Mouse (Mus musculus): ENCODE data around the gene Pphln1. TPM values are rescaled to one million over a fixed set of nuclear protein-coding genes. Genes with fewer than 3 reads are reported as not detected.
"Not testable (repeated sequence)": the region's sequence is repeated elsewhere in the genome, so short reads cannot be mapped to it uniquely, and the experiment has no call there.

Gene Pphln1
- 22.3 and 25.9 TPM in 2 replicates for polyA plus RNA-seq (2015; fragmentation: Nextera tagmentation; extraction: Ambion mirVana)

DNA sequence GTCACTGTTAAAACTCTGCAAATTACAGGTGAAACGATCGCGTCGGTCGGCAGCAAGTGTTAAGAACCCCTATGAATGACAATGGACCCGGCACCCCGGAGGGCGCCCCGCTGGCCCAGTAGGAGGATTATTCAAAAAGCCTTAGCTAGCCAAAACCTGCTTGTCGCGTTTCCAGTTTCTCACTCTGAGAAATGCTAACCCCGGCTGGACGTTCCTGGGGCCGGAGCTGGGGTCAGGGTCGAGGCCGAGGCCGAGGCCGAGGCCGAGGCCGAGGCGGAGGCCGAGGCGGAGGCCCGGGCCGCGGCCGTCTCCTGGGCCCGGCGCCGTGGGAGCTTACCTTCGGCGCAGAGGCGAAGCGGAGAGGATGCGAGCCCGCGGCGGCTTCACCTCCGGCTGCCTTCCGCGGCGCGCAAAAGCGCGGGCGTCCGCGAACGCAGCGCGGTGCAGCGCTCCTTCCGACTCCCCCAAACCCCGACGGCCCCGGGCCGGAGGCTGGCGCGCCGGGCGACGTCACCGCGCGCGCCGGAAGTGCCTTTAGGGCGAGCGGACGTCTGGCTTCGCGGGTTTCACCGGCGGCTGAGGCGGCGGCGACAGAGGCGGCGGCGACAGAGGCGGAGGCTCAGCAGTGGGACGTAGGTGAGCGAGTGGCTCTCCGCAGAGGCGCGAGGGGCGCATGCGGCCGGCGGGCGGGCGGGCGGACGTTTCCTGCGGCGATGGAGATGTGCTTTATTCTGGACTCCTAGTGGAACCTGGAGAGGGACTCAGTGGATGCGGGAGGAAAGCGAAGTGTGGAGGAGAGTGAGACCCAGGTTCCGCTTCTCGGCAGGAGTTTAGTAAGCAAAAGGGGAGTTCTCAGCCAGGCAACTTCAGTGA, at the start of gene Pphln1, which contains the start of gene Zcrb1:
Gene Pphln1 (plus strand): TSS at position 525 of the 873 bp plus-strand sequence.
Gene Zcrb1 (minus strand): TSS at position 509 of the 873 bp plus-strand sequence.
- WGBS, result under 1% methylated on average over 76 of the region's 100 CpGs
- TF ChIP-seq EP300 (IDR thresholded peaks at IDR 0.05) (no peak), CTCF (IDR thresholded peaks at IDR 0.05) (peak; percentile 5; the same call in 1 of the 2 replicates)
- H3K4me2 ChIP-seq (replicated peaks; ENCODE audit: low read depth, low read length), result peak within 1 kb of the TSS; percentile 70
- H3K4me1 ChIP-seq (ENCODE audit: insufficient read depth, low read depth, low read length), result peaks cover 3% of the 10 kb centered on the region; the same call in 1 of the 2 replicates
- peak within 1 kb of the TSS; percentile 88 for H3K27ac ChIP-seq (ENCODE audit: low read length)
- ATAC-seq (peak; percentile 97), DNase-seq (ENCODE audit: low spot score) (peak; percentile 91)
- H3K36me3 ChIP-seq (ENCODE audit: insufficient read depth, low read length), result 0 out of 2 replicates have a peak, but pooled peaks cover 7% of the 10 kb centered on the region
- H3K9me3 ChIP-seq (ENCODE audit: low read length), result no peaks in the 10 kb centered on the region
- no peaks in the 10 kb centered on the region for H3K27me3 ChIP-seq (replicated peaks; ENCODE audit: insufficient read depth, low read length)
- H3K9ac ChIP-seq (replicated peaks; ENCODE audit: low read depth), result peak within 1 kb of the TSS; percentile 98
- H3K4me3 ChIP-seq (ENCODE audit: low read depth, low read length), result peak within 1 kb of the TSS; percentile 97

DNA sequence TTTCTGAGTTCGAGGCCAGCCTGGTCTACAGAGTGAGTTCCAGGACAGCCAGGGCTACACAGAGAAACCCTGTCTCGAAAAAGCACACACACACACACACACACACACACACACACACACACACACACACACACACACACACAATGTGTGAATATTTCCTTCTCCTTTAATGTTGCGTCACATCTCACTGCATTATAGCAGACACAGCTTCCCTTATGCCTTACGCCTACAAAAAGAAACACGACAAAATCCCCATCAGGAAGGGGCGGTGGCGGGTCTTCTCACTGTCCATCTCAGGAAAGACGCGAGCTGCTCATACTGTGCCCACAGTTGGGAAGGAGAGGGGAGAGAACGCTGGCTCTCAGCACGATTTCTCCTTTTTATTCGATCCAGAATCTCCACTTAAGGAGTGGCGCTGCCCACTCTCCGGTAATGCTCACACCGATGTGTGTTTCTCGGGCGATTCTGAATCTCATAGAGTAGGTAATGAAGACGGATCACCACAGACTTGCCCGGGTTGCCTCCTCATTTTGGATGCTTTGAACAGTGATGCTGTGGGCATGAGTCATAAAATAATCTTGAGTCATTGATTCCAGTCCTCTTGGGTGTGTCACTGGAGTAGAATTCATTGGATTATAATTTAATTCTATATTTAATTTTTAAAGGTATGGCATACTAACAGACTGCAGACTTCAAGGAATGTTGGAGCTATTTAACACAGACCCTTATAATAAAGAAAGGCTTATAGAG, 39.6 kb upstream of the Pphln1 start:
- H3K4me1 ChIP-seq (ENCODE audit: insufficient read depth, low read depth, low read length), result no peaks in the 10 kb centered on the region
- no peak for ATAC-seq

DNA sequence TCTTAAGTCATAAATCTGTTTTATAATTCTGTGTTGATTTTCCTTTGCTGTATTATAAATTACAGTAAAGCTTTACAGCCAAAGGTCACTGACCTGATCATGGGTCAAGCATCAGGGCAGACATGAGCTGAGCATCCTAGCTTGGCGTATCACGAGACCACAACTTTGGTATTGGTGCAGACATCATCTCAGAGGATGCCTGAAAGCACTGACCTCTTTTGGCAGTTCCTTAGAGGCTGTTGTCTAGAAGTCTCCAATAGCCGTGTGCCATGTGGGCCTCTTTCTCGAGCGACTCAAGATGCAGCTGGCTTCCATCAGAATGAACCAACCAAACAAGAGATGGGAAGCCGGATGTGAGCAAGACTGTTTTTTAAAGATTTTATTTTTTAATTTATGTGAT, 32.6 kb upstream of the Pphln1 start:
- no peak overlapping the region for H3K27ac ChIP-seq (ENCODE audit: low read length)
- H3K36me3 ChIP-seq (ENCODE audit: insufficient read depth, low read length), result no peaks in the 10 kb centered on the region
- H3K27me3 ChIP-seq (replicated peaks; ENCODE audit: insufficient read depth, low read length), result no peaks in the 10 kb centered on the region
- no peak for ATAC-seq
- H3K4me2 ChIP-seq (replicated peaks; ENCODE audit: low read depth, low read length), result no peak overlapping the region
- H3K4me1 ChIP-seq (ENCODE audit: insufficient read depth, low read depth, low read length), result no peaks in the 10 kb centered on the region
- H3K4me3 ChIP-seq (ENCODE audit: low read depth, low read length), result no peak overlapping the region
- TF ChIP-seq CTCF (IDR thresholded peaks at IDR 0.05) (no peak), EP300 (IDR thresholded peaks at IDR 0.05) (no peak)
- H3K9me3 ChIP-seq (ENCODE audit: low read length), result no peaks in the 10 kb centered on the region
- DNase-seq (ENCODE audit: low spot score), result no peak
- WGBS, result 71% methylated on average over 6 of the region's 6 CpGs
- H3K9ac ChIP-seq (replicated peaks; ENCODE audit: low read depth), result no peak overlapping the region

More for the DNA sequence above, 39.6 kb upstream of the Pphln1 start:
- no peak overlapping the region for H3K4me3 ChIP-seq (ENCODE audit: low read depth, low read length)
- WGBS, result 85% methylated on average over 19 of the region's 19 CpGs
- no peak for DNase-seq (ENCODE audit: low spot score)
- no peak overlapping the region for H3K27ac ChIP-seq (ENCODE audit: low read length)
- H3K9ac ChIP-seq (replicated peaks; ENCODE audit: low read depth), result no peak overlapping the region
- no peak overlapping the region for H3K4me2 ChIP-seq (replicated peaks; ENCODE audit: low read depth, low read length)
- no peaks in the 10 kb centered on the region for H3K27me3 ChIP-seq (replicated peaks; ENCODE audit: insufficient read depth, low read length)
- H3K9me3 ChIP-seq (ENCODE audit: low read length), result no peaks in the 10 kb centered on the region
- TF ChIP-seq EP300 (IDR thresholded peaks at IDR 0.05) (no peak), CTCF (IDR thresholded peaks at IDR 0.05) (no peak)
- no peaks in the 10 kb centered on the region for H3K36me3 ChIP-seq (ENCODE audit: insufficient read depth, low read length)

GRCm38 (mm10) chr15:93368558-93368957, 29.6 kb upstream of the Pphln1 start:
- no peaks in the 10 kb centered on the region for H3K9me3 ChIP-seq (ENCODE audit: low read length)

GRCm38 (mm10) chr15:93371838-93372237, 26.3 kb upstream of the Pphln1 start:
- H3K27ac ChIP-seq (ENCODE audit: low read length), result no peak overlapping the region
- ATAC-seq (no peak), DNase-seq (ENCODE audit: low spot score) (no peak)
- no peaks in the 10 kb centered on the region for H3K27me3 ChIP-seq (replicated peaks; ENCODE audit: insufficient read depth, low read length)
- TF ChIP-seq EP300 (IDR thresholded peaks at IDR 0.05) (no peak), CTCF (IDR thresholded peaks at IDR 0.05) (peak; percentile 22; the same call in 1 of the 2 replicates)
- no peaks in the 10 kb centered on the region for H3K36me3 ChIP-seq (ENCODE audit: insufficient read depth, low read length)
- H3K9ac ChIP-seq (replicated peaks; ENCODE audit: low read depth), result no peak overlapping the region
- no peaks in the 10 kb centered on the region for H3K4me1 ChIP-seq (ENCODE audit: insufficient read depth, low read depth, low read length)
- WGBS, result 73% methylated on average over 2 of the region's 2 CpGs
- H3K9me3 ChIP-seq (ENCODE audit: low read length), result no peaks in the 10 kb centered on the region
- H3K4me3 ChIP-seq (ENCODE audit: low read depth, low read length), result no peak overlapping the region
- no peak overlapping the region for H3K4me2 ChIP-seq (replicated peaks; ENCODE audit: low read depth, low read length)

More at GRCm38 (mm10) chr15:93368558-93368957, 29.6 kb upstream of the Pphln1 start:
- H3K4me3 ChIP-seq (ENCODE audit: low read depth, low read length), result no peak overlapping the region
- TF ChIP-seq CTCF (IDR thresholded peaks at IDR 0.05) (no peak), EP300 (IDR thresholded peaks at IDR 0.05) (no peak)
- peak; percentile 38 for ATAC-seq
- H3K27me3 ChIP-seq (replicated peaks; ENCODE audit: insufficient read depth, low read length), result no peaks in the 10 kb centered on the region
- peak; percentile 24 for DNase-seq (ENCODE audit: low spot score)
- no peak overlapping the region for H3K9ac ChIP-seq (replicated peaks; ENCODE audit: low read depth)
- H3K36me3 ChIP-seq (ENCODE audit: insufficient read depth, low read length), result no peaks in the 10 kb centered on the region
- H3K4me2 ChIP-seq (replicated peaks; ENCODE audit: low read depth, low read length), result no peak overlapping the region
- no peaks in the 10 kb centered on the region for H3K4me1 ChIP-seq (ENCODE audit: insufficient read depth, low read depth, low read length)
- WGBS, result 35% methylated on average over 9 of the region's 9 CpGs
- no peak overlapping the region for H3K27ac ChIP-seq (ENCODE audit: low read length)

DNA sequence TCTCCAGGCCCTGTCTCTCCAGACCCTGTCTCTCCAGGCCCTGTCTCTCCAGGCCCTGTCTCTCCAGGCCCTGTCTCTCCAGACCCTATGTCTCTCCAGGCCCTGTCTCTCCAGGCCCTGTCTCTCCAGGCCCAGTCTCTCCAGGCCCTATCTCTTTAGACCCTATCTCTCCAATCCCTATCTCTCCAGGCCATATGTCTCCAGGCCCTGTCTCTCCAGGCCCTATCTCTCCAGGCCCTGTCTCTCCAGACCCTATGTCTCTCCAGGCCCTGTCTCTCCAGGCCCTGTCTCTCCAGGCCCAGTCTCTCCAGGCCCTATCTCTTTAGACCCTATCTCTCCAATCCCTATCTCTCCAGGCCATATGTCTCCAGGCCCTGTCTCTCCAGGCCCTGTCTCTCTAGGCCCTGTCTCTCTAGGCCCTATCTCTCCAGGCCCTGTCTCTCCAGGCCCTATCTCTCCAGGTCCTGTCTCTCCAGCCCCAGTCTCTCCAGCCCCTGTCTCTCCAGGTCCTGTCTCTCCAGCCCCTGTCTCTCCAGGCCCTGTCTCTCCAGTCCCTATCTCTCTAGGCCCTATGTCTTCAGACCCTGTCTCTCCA, 25.5 kb upstream of the Pphln1 start:
- not testable (repeated sequence) for H3K9ac ChIP-seq (replicated peaks; ENCODE audit: low read depth); ATAC-seq; DNase-seq (ENCODE audit: low spot score)

More for the DNA sequence above, 25.5 kb upstream of the Pphln1 start:
- not testable (repeated sequence) for H3K4me2 ChIP-seq (replicated peaks; ENCODE audit: low read depth, low read length); H3K4me1 ChIP-seq (ENCODE audit: insufficient read depth, low read depth, low read length); H3K36me3 ChIP-seq (ENCODE audit: insufficient read depth, low read length); H3K27ac ChIP-seq (ENCODE audit: low read length); H3K9me3 ChIP-seq (ENCODE audit: low read length); H3K27me3 ChIP-seq (replicated peaks; ENCODE audit: insufficient read depth, low read length); H3K4me3 ChIP-seq (ENCODE audit: low read depth, low read length)
